Mouse (Mus musculus): Measurements from ENCODE around the gene Crim1. TPM values are rescaled to one million over a fixed set of nuclear protein-coding genes. Genes with fewer than 3 reads are reported as not detected.
"Not testable (repeated sequence)": the region's sequence is repeated elsewhere in the genome, so short reads cannot be mapped to it uniquely, and the experiment has no call there.

Crim1 gene
- total and polyA plus RNA-seq, 2 experiments from 2014 or later, result 14.1 to 88.9 TPM

GRCm38 (mm10) chr17:78246634-78247383 lies 46.8 kb downstream of the Crim1 start:
- H3K9me3 ChIP-seq (ENCODE audit: low read length), result no peaks in the 10 kb centered on the region
- no peaks in the 10 kb centered on the region for H3K4me1 ChIP-seq (ENCODE audit: insufficient read depth)
- H3K4me2 ChIP-seq (ENCODE audit: low read depth), result no peak overlapping the region
- DNase-seq (no peak), ATAC-seq (no peak)
- H3K36me3 ChIP-seq (ENCODE audit: insufficient read depth), result no peaks in the 10 kb centered on the region
- H3K9ac ChIP-seq, result no peak overlapping the region
- no peaks in the 10 kb centered on the region for H3K27me3 ChIP-seq (ENCODE audit: insufficient read depth, low read length)
- no peak overlapping the region for H3K4me3 ChIP-seq (ENCODE audit: low read depth, low read length)
- WGBS, result 41% methylated on average over 11 of the region's 11 CpGs
- no peak overlapping the region for H3K27ac ChIP-seq (ENCODE audit: low read depth, low read length)
- no peak for TF ChIP-seq CTCF (IDR thresholded peaks at IDR 0.05; ENCODE audit: low read depth)

GRCm38 (mm10) chr17:78248197-78248596 lies 48.1 kb downstream of the Crim1 start:
- no peak overlapping the region for H3K27ac ChIP-seq (ENCODE audit: low read depth, low read length)
- no peaks in the 10 kb centered on the region for H3K36me3 ChIP-seq (ENCODE audit: insufficient read depth)
- ATAC-seq (no peak), DNase-seq (no peak)
- 90% methylated on average over 5 of the region's 5 CpGs for WGBS
- H3K4me2 ChIP-seq (ENCODE audit: low read depth), result no peak overlapping the region
- H3K9me3 ChIP-seq (ENCODE audit: low read length), result no peaks in the 10 kb centered on the region
- H3K9ac ChIP-seq, result no peak overlapping the region
- H3K4me1 ChIP-seq (ENCODE audit: insufficient read depth), result no peaks in the 10 kb centered on the region
- no peak for TF ChIP-seq CTCF (IDR thresholded peaks at IDR 0.05; ENCODE audit: low read depth)
- H3K4me3 ChIP-seq (ENCODE audit: low read depth, low read length), result no peak overlapping the region
- no peaks in the 10 kb centered on the region for H3K27me3 ChIP-seq (ENCODE audit: insufficient read depth, low read length)

- no peak overlapping the region for H3K4me3 ChIP-seq (ENCODE audit: low read depth, low read length)
- no peaks in the 10 kb centered on the region for H3K4me1 ChIP-seq (ENCODE audit: insufficient read depth)
- no peaks in the 10 kb centered on the region for H3K9me3 ChIP-seq (ENCODE audit: low read length)
- no peak for DNase-seq
- no peaks in the 10 kb centered on the region for H3K36me3 ChIP-seq (ENCODE audit: insufficient read depth)
- ATAC-seq, result no peak
- H3K27me3 ChIP-seq (ENCODE audit: insufficient read depth, low read length), result no peaks in the 10 kb centered on the region
- TF ChIP-seq CTCF (IDR thresholded peaks at IDR 0.05; ENCODE audit: low read depth), result no peak
- no peak overlapping the region for H3K27ac ChIP-seq (ENCODE audit: low read depth, low read length)
- H3K4me2 ChIP-seq (ENCODE audit: low read depth), result no peak overlapping the region
- 62% methylated on average over 3 of the region's 3 CpGs for WGBS
- H3K9ac ChIP-seq, result no peak overlapping the region
These were observed 48.9 kb downstream of the Crim1 start for GRCm38 (mm10) chr17:78248943-78249342.

- Histone ChIP-seq H3K4me2 (ENCODE audit: low read depth) (no peak overlapping the region), H3K36me3 (ENCODE audit: insufficient read depth) (no peaks in the 10 kb centered on the region), H3K27ac (ENCODE audit: low read depth, low read length) (no peak overlapping the region), H3K4me1 (ENCODE audit: insufficient read depth) (no peaks in the 10 kb centered on the region), H3K9ac (no peak overlapping the region), H3K9me3 (ENCODE audit: low read length) (no peaks in the 10 kb centered on the region), H3K27me3 (ENCODE audit: insufficient read depth, low read length) (no peaks in the 10 kb centered on the region), H3K4me3 (ENCODE audit: low read depth, low read length) (no peak overlapping the region)
- ATAC-seq, result no peak
- 53% methylated on average over 14 of the region's 14 CpGs for WGBS
- DNase-seq, result no peak
- TF ChIP-seq CTCF (IDR thresholded peaks at IDR 0.05; ENCODE audit: low read depth), result no peak
These were observed 50.3 kb downstream of the Crim1 start for GRCm38 (mm10) chr17:78250149-78250938.

- not testable (repeated sequence) for H3K4me3 ChIP-seq (ENCODE audit: low read depth, low read length); H3K36me3 ChIP-seq (ENCODE audit: insufficient read depth); H3K4me2 ChIP-seq (ENCODE audit: low read depth); H3K27ac ChIP-seq (ENCODE audit: low read depth, low read length); H3K27me3 ChIP-seq (ENCODE audit: insufficient read depth, low read length); H3K4me1 ChIP-seq (ENCODE audit: insufficient read depth); H3K9ac ChIP-seq; DNase-seq; H3K9me3 ChIP-seq (ENCODE audit: low read length); ATAC-seq
- WGBS, result 84% methylated on average over 2 of the region's 2 CpGs
These were observed 53.5 kb downstream of the Crim1 start for GRCm38 (mm10) chr17:78253587-78253986.

GRCm38 (mm10) chr17:78254256-78254655 lies 54.2 kb downstream of the Crim1 start:
- ATAC-seq (peak; percentile 65), DNase-seq (no peak)
- H3K4me1 ChIP-seq (ENCODE audit: insufficient read depth), result no peaks in the 10 kb centered on the region
- H3K4me3 ChIP-seq (ENCODE audit: low read depth, low read length), result no peak overlapping the region
- no peaks in the 10 kb centered on the region for H3K36me3 ChIP-seq (ENCODE audit: insufficient read depth)
- no peaks in the 10 kb centered on the region for H3K9me3 ChIP-seq (ENCODE audit: low read length)
- no peaks in the 10 kb centered on the region for H3K27me3 ChIP-seq (ENCODE audit: insufficient read depth, low read length)
- WGBS, result 65% methylated on average over 8 of the region's 8 CpGs
- TF ChIP-seq CTCF (IDR thresholded peaks at IDR 0.05; ENCODE audit: low read depth), result no peak
- H3K9ac ChIP-seq, result no peak overlapping the region
- no peak overlapping the region for H3K27ac ChIP-seq (ENCODE audit: low read depth, low read length)
- H3K4me2 ChIP-seq (ENCODE audit: low read depth), result no peak overlapping the region

- ATAC-seq, result no peak
- H3K9ac ChIP-seq, result no peak overlapping the region
These were observed 55.7 kb downstream of the Crim1 start for GRCm38 (mm10) chr17:78255711-78256110.

More at GRCm38 (mm10) chr17:78255711-78256110, 55.7 kb downstream of the Crim1 start:
- no peak overlapping the region for H3K27ac ChIP-seq (ENCODE audit: low read depth, low read length)
- H3K27me3 ChIP-seq (ENCODE audit: insufficient read depth, low read length), result no peaks in the 10 kb centered on the region
- H3K9me3 ChIP-seq (ENCODE audit: low read length), result no peaks in the 10 kb centered on the region
- WGBS, result 88% methylated on average over 9 of the region's 9 CpGs
- no peak overlapping the region for H3K4me2 ChIP-seq (ENCODE audit: low read depth)
- no peak for TF ChIP-seq CTCF (IDR thresholded peaks at IDR 0.05; ENCODE audit: low read depth)
- no peak overlapping the region for H3K4me3 ChIP-seq (ENCODE audit: low read depth, low read length)
- H3K4me1 ChIP-seq (ENCODE audit: insufficient read depth), result no peaks in the 10 kb centered on the region
- no peak for DNase-seq
- H3K36me3 ChIP-seq (ENCODE audit: insufficient read depth), result no peaks in the 10 kb centered on the region

Measured in forebrain, postnatal 0 days (tissue).